Mouse (Mus musculus): Measurements from ENCODE around the gene Srsf3.
"Not testable (repeated sequence)": the region's sequence is repeated elsewhere in the genome, so short reads cannot be mapped to it uniquely, and the experiment has no call there.

The Srsf3 gene

DNA sequence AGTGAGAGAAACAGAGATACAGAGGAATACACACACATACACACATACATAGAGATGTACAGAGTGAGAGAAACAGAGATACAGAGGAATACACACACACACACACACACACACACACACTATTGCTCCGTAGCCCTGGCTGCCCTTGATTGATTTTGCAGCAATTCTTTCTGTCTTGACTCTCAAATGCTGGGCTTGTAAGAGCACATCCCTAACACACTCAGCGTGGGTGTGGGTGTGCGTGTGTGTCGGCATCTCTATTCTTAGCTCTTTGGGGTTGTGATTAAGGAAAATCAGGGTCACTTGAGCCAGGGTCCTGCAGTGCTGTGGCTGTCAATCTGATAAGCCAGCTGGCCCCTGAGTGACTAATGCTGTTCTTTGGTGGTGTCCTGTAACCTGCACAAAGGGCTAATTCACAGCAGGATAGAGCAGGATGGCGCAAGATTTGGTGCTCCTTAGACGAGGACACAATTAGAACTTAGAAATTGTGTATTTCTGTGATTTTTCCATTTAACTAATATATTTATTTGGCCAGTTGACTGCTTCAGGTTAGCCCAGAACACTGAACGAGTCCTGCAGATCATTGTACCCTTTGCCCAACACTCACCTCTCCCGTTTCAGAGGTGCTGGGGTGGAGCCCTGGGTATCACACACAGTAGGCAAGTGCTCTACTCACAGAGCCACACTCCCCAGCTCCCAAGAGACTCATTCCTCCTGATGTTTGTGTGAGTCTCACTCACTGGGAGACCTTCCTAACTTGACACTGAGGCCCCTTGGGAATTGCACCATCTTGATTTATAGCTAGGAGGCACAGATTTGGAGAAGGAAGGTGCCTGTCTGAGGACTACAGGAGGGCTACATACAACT, 30.9 kb downstream of the Srsf3 start:
- no peak for DNase-seq (ENCODE audit: low read depth, low spot score)

DNA sequence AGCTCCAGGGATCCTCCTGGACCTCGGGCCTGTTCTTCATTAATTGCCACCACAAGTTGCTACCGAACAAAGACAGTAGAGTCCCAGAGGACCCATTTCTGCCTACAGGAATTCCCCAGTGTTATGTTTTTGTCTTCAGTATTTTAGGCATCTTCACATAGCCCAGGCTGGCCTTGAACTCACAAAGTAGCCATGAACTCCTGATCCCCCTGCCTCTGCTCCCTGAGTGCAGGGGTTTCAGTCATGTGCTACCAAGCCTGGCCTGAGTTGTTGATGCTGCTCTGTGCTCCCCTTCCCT, 31.5 kb downstream of the Srsf3 start:
- no peak for DNase-seq (ENCODE audit: low read depth, low spot score)

DNA sequence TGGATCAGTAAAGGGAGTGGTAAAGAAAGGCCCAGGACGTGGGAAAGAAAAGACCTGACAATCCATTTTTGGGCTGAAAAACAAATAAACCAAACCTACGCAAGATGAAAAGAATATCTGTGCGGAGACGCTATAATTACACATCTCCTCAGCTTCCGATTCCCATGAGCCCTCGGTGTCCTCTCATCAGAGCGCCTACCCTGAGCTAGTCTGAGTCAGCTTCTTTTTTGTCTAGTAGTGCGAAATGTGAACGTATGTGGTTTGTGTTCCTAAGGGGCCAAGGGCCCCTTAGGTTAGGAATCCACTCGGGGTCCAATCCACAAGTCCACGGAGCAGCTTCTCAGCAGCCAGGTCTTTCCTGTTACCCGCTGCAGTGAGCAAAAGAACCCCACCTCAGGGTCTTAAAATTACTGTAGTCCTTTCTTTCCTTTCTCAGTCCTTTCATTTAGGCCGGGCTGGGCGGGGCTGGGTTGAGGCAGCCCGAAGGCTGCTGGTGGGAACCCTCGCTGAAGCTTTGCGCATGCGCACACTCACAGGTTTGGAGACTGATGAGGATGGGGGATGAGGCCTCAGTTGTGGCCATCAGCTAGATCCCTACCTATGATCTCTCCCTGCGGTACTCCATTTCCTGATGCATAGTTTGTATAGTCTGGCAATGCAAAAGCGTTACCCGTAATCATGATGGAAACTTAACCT, 33.0 kb downstream of the Srsf3 start:
- no peak for DNase-seq (ENCODE audit: low read depth, low spot score)

DNA sequence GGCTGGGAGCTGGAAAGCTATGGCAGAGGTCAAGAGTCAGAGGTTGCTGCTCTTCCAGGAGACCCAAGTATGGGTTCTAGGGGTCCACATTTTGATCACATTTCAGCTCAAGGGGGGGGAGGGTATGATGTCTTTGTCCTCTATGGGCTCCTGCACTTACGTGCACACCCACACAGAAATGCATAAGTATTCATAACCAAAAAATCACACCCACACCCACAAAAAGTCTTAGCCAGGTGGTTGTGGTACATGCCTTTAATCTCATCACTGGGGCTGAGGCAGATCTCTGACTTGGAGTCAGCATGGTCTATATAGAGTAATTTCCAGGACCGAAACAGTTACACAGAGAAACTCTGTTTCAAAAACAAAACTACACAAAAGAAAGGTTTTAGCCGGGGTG, 33.5 kb downstream of the Srsf3 start:
- DNase-seq (ENCODE audit: low read depth, low spot score): no peak

DNA sequence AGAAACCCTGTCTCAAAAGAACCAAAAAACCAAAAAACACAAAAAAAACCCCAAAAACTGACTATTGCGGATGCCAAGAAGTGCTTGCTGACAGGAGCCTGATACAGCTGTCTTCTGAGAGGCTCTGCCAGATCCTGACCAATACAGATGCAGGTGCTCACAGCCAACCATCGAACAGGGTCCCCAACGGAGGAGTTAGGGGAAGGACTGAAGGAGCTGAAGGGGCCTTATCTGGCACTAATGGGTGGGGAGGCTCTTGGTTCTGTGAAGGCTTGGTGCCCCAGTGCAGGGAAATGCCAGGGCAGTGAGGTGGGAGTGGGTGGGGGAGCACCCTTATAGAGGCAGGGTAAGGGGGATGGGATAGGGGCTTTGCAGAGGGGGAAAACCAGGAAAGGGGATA, 35.0 kb downstream of the Srsf3 start:
- not testable (repeated sequence) for DNase-seq (ENCODE audit: low read depth, low spot score)

DNA sequence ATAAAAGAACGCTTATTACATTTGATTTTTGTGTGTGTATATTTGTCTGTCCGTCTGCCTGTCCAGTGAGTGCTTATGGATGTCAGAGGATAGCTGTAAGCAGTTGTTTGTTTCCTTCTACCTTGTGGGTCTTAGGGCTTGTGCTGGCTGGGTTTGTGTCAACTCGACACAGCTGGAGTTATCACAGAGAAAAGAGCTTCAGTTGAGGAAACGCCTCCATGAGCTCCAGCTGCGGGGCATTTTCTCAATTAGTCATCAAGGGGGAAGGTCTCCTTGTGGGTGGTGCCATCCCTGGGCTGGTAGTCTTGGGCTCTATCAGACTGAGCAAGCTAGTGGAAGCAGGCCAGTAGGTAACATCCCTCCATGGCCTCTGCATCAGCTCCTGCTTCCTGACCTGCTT, 35.4 kb downstream of the Srsf3 start:
- no peak for DNase-seq (ENCODE audit: low read depth, low spot score)

DNA sequence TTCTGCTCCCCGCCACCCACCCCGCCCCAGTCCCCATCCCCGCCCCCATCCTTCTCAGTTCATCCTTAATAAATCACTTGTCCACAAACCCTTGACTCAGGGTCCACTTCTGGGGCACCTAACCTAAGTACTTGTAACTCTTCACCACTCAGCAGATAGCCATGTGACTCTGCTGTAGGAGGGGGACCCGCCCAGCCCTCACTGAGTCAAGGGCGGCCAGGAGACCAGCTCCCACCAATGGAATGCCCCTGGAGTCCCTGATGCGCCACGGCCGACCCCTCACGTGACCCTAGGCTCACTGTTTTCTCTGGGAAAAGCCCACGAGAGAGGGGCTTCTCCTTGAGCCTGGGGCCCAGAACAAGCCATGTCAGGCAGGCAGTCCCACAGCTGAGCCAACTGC, 36.6 kb downstream of the Srsf3 start:
- DNase-seq (ENCODE audit: low read depth, low spot score): no peak

DNA sequence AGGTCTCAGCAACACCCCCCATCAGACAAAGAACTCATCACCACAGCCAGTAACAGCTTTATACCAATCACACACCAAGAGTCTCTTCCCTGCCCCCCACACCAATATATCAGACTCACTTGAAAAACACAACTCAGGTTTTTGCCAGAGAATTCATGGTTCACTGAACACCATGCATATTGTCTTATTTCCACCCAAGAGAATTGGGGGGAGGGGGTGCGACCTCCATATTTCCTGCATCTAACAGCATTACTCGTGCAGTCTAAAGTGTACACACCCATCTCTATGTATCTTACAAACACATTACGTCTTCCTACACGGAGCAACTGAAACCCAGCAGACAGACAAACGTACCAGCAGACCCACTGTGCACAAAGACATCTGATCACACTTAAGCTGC, 39.4 kb downstream of the Srsf3 start:
- DNase-seq (ENCODE audit: low read depth, low spot score): no peak

DNA sequence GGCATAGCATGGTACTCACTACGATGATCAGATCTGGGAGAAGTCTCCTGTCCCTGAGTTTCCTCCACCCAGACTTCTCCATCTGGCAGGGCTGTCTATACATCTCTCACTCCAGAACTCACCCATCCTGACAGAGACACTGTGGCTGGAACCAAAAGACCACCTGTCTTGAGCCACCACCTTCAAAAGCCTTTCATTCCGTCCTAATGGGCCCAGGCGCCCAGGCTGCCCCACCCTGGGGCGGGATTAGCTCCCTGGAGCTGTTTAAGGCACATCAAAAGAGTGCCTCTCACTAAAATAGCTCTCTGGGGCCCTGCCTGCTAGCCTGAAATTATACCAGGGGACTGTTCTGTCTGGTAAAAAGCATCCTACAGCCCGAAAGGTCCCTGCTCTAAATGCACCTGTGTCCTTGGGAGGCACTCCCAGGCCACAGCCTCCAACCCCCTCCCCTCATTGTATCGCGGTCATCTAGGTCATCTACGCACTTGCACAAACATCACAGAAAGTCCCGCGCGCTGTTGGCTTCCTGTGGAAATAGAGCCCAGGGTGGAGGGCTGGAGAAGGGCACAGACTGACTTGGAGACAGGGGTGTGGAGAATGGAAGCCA, 40.4 kb downstream of the Srsf3 start:
- no peak for DNase-seq (ENCODE audit: low read depth, low spot score)

DNA sequence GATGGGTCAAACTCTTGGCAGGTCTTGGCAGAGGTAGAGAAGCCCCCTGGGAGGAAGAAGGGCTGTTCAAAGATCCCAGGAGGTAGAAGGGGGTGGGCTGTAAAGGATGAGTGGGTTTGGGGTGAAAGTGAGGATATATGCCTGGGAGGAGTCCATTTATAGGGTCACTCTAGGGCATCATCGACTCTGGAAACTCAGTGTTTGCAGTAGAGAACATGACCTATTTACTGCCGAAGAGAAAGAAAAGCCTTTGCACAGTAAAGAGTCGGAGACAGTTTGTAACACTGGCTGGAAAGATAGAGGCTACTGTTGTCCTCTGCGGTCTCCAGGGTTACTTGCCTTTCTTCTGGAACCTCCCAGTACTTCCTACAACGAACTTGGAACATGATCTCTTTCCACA, 40.9 kb downstream of the Srsf3 start:
- DNase-seq (ENCODE audit: low read depth, low spot score): no peak

DNA sequence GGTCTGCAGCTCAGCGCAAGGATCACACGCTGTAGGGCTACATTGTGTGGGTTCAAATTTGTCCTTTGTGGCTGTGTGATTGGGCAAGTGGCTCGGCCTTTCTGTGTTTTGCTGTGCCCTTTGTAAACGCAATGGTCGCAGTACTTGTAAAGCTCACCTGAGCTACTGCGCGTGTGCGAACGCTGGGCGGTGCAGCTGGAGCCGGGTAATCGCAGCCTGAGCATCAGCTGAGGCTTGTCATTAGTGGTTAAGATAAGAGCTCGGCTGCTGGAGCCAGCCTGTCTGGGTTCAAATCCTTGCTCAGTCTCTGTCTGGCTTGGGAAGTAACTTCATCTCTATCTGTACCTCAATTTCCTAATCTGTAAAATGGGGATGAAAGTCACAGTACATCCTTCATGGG, 41.7 kb downstream of the Srsf3 start:
- no peak for DNase-seq (ENCODE audit: low read depth, low spot score)

DNA sequence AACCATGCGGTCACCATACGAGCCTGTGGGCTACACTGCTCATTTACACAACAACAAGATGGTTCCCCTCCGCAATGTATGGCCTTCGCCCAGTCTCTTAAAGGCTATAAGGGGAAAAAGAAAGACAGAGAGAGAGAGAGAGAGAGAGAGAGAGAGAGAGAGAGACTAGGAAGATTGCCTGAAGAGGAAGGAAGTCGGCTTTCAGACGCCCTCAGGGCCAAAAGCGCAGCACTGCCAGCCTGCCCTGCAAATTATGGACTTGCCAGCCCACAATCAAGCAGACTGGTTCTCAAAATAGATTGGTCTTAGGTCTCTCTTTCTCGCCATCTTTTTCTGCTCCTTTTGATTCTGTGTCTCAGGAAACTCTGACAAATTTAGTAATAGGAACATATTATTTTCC, 43.8 kb downstream of the Srsf3 start:
- DNase-seq (ENCODE audit: low read depth, low spot score): no peak

DNA sequence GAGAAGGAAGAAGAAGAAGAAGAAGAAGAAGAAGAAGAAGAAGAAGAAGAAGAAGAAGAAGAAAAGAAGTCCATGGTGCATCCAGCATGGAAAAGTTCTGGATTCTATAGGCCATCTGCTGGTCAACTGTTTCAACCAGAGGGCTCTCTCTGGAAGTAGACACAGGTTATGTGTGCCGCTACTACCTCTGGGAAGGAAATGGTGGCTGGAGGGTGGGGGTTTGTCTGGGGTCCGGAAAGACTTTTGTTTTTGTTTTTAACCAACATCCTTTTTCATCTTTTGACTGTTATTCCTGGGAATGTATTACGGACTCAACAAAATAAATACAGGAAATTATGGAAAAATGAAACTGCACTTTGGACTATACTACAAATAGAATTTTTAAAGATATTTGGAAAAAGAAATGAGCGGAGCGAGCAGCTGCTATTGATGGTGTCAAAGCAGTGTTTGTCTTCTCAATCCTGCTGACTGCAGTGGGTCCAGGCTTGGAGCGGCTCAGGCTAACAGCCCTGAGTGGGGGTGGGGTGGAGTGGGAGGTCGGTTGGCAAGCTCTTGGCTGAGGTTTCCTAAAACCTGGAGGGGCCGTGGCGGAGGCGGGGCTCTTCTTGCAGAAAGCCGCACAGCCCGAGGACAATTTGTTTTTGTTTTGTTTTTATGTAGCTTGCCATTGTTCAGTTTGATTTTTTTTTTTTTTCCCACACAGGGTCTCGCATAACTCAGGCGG, 45.5 kb downstream of the Srsf3 start:
- DNase-seq (ENCODE audit: low read depth, low spot score): no peak

DNA sequence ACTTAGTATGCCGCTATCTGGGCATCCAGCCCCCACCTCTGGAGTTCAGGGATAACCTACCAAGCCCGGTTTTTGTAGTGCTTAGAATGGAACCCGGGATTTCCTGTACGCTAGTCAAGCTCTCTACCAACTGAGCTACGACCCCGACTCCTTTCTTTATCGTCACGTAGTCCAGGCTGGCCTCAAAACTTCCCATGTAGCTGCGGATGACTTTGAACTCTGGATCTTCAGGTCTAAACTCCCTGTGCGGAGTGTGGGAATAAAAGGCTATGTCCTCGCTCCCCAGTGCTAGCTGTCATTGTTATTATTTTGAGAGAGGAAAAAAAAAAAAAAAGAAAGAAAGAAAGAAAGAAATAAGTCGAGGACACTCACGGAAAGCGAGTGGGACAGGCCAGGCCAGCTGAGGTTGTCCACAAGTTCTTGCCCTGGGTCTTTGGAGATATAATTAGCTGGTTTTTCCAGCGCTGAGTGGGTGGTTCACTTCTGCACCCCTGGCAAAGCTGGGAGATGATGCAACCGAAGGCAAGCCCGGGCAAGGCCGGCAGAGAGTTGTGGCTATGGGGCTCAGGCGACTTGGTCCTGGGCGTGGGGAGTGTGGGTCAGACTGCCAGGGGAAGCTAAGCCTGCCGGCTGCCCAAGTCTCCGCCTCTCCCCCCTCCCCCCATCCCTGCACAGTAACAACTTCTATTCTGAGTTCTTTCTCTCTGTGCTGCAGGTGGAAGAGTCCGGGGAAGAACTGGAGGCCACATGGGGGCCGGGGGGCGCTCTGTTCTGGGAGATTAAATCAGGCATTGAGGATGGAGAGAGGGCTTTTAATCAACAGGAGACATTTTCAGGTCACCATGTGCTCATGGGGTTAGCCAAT, 46.3 kb downstream of the Srsf3 start:
- DNase-seq (ENCODE audit: low read depth, low spot score): no peak

DNA sequence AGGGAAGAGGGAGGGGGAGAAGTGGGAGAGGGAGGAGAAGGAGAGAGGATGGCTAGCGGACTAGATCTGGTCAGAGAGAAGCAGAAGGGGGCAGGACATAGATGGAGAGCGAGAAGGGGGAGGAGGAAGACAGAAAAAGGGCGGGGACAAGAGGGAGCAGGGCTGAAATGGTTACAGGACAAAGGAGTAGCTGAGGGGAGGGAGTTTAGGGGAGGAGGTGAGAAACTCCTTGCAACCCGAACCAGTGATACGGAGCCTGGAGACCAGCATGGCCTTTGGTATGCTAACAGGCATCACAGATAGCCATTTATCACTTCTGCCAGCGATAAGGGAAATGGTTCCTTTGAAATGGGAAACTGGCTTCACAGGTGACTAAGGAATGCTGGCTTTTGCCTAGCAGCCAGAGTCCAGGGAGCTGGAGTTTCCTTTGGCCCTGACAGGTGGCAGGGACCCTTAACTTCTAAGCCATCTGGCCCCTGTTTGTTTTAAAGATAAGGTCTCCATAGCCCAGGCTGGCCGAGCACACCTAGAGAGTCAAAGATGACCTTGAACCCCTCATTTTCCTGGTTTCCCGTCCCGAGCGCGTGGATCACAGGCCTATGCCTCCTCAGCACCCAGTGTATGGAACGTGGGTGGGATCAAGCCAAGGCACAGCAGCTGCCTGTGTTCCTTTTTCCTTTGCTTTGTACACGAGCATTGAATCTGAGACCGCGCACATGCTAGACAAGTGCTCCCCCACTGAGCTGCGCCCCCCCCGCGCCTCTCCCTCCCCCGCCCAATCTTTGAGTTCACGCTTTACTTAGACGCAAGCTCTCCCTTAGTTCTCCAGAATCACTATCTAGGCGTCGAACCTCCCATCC, 48.6 kb downstream of the Srsf3 start:
- no peak for DNase-seq (ENCODE audit: low read depth, low spot score)

DNA sequence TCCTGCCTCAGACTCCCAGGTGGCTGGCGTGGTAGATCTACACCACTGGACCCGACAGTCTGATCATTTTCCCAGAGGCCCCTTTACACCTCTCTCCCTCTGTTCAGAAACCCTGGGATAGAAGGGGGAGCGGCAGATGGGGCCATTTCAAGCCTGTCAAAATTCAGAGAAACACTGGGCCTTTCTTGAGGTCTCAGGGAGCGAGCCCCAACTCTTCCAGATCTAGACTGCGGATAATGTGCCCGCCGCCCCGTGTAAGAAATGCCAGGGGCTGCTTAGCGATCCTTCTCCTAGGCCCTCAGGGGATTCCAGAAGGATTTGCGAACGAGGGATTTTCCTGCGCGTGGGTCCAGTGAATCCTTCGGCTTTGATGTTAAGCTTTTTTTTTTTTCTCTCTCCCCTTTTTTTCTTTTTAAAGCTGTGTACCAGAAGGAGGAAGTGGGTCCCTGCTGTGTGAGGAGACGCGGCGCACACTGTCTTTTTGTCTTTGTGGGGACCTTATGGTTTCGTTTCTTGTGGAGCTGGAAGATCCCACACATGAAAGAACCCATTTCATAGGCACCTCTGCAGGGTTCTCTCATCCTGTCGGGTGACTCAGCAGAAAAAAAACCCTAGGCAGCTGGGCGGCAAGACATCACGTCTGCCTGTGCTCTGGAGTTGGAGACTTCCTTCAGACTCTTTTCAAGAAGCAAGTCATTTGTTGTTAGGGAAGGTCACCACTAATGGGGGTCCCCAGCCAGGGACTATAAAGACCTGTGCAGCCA, 49.4 kb downstream of the Srsf3 start:
- DNase-seq (ENCODE audit: low read depth, low spot score): no peak

DNA sequence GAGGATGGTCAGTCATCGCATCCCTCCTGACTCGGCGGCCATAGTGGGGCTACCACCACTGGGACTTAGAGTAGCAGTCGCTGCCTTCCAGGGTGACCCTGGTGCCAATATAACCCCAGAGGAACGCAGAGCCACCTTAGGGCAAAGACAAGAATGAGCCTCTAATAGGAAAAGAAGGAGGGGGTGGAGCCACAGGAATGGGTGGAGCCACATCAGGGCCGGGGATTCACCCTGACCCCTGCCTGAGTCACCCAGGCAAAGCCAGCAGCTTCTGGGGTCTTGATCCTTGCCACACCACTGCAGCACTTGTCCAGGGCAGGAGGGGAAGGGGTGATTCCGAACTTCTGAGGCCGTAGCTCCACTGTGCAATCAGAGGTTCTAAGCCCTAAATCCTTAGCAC, 51.2 kb downstream of the Srsf3 start:
- no peak for DNase-seq (ENCODE audit: low read depth, low spot score)

DNA sequence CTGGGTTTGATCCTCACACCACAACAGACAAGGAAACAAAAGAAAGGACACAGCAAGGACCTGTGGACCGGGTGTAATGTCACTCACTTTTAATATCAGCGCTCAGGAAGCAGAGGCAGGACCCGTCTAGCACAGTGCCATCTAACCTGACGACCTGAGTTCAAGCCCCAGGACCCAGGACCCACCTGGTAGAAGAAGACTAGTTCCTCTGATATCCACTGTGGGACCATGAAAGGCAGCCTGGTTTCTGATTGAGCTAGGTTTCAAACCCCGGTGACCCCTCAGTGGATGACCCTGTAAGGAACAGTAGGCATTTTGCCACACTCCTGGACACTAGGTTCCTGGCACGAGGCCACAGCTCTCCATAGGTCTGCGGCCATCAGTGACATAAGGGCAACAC, 52.2 kb downstream of the Srsf3 start:
- no peak for DNase-seq (ENCODE audit: low read depth, low spot score)

DNA sequence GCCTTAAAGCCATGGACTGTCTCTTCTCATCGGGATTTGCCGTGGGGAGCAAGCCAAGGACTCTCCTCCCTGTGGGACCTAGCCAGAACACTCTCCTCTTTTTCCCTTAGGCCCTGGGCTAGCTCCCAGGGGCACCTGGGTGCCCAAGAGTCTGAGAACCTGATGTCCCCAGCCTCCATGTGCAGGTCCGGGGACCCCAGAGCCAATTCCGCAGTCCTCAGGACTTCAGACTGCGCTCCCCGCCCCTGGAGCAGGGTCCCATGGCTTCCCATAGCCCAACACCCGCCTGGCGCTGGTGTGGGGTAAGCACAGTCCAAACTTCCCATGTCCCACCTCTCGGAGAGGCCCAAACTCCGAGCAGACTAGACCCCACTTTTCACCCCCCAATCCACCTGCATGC, 52.8 kb downstream of the Srsf3 start:
- DNase-seq (ENCODE audit: low read depth, low spot score): no peak

DNA sequence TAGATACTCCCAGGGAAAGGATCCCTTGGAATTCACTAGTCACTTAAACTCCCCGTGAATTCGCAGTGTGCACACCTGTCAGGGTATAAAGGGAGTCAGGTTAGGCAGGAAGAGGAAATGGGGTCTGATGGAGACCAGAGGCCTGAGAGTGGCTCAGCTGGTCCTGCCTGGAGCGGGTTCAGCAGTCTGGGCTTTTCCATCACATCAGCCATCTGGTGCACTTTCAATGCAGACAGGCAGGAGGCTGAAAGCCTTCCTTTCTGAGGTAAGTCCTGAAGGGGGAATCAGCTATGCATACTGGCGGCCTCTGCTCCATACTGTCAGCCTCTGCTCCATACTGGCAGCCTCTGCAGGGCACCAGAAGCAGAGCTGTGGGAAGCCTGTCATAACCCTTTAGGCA, 54.5 kb downstream of the Srsf3 start:
- DNase-seq (ENCODE audit: low read depth, low spot score): no peak
